Mouse (Mus musculus) T-cell, adult 2 months (primary cell): Measurements from ENCODE around the gene Shq1.

ENCODE experiments used
- DNase-seq: peaks from one replicate; pipeline ENCODE4 v3.0.0; 2022; ENCODE audit warnings: low spot score

Gene Shq1

GRCm38 (mm10) chr6:100532326-100532725 lies 138.6 kb downstream of the Shq1 start:
- DNase-seq: no peak

GRCm38 (mm10) chr6:100529673-100530072 lies 141.3 kb downstream of the Shq1 start:
- no peak for DNase-seq

GRCm38 (mm10) chr6:100528556-100528955 lies 142.4 kb downstream of the Shq1 start:
- no peak for DNase-seq

GRCm38 (mm10) chr6:100527972-100528371 lies 143.0 kb downstream of the Shq1 start:
- no peak for DNase-seq

GRCm38 (mm10) chr6:100527161-100527560 lies 143.8 kb downstream of the Shq1 start:
- DNase-seq: no peak

- DNase-seq: no peak
Measured at GRCm38 (mm10) chr6:100526066-100526465, 144.9 kb downstream of the Shq1 start.

GRCm38 (mm10) chr6:100525496-100525895 lies 145.5 kb downstream of the Shq1 start:
- no peak for DNase-seq

GRCm38 (mm10) chr6:100522495-100522894 lies 148.5 kb downstream of the Shq1 start:
- no peak for DNase-seq

GRCm38 (mm10) chr6:100521615-100522398 lies 149.2 kb downstream of the Shq1 start:
- DNase-seq: no peak

- DNase-seq: no peak
Measured at GRCm38 (mm10) chr6:100520558-100521099, 150.3 kb downstream of the Shq1 start.

- DNase-seq: no peak
Measured at GRCm38 (mm10) chr6:100519837-100520236, 151.1 kb downstream of the Shq1 start.
